Mouse (Mus musculus): ENCODE data around the gene Igfbp4. TPM values are rescaled to one million over a fixed set of nuclear protein-coding genes. Genes with fewer than 3 reads are reported as not detected.

Gene Igfbp4
- total RNA-seq (2021): 100 to 1,000 TPM; 219 to 333 TPM
- long read RNA-seq, experiment 1, transcript Igfbp4-201 (4 exons, 3,831 nt): major isoform, 364 of 505 reads
- long read RNA-seq, experiment 1, partial matches to known transcripts: 131 of 505 reads
- long read RNA-seq, experiment 1, other reads (novel, unspliced or antisense): 6 of 505 reads
- long read RNA-seq, experiment 2, transcript Igfbp4-201 (4 exons, 3,831 nt): major isoform, 87 of 134 reads
- long read RNA-seq, experiment 2, partial matches to known transcripts: 4 of 134 reads
- long read RNA-seq, experiment 2, other reads (novel, unspliced or antisense): 40 of 134 reads

GRCm38 (mm10) chr11:99041051-99041729, at the start of gene Igfbp4:
Igfbp4 (plus strand) TSS chr11:99041244.
- peak; percentile 77 for DNase-seq

- no peak for DNase-seq
Observed at GRCm38 (mm10) chr11:98995987-98996386, 45.1 kb upstream of the Igfbp4 start.

- DNase-seq: no peak
Observed at GRCm38 (mm10) chr11:98997659-98998058, 43.4 kb upstream of the Igfbp4 start.

GRCm38 (mm10) chr11:98998776-98999175, 42.3 kb upstream of the Igfbp4 start:
- no peak for DNase-seq

- DNase-seq: no peak
Observed at GRCm38 (mm10) chr11:98999243-98999642, 41.8 kb upstream of the Igfbp4 start.

- DNase-seq: no peak
Observed at GRCm38 (mm10) chr11:99006788-99007187, 34.3 kb upstream of the Igfbp4 start.

GRCm38 (mm10) chr11:99010124-99010523, 30.9 kb upstream of the Igfbp4 start:
- DNase-seq: no peak

- DNase-seq: no peak
Observed at GRCm38 (mm10) chr11:99010706-99011105, 30.3 kb upstream of the Igfbp4 start.

GRCm38 (mm10) chr11:99013856-99014255, 27.2 kb upstream of the Igfbp4 start:
- DNase-seq: no peak

- no peak for DNase-seq
Observed at GRCm38 (mm10) chr11:99019844-99020243, 21.2 kb upstream of the Igfbp4 start.

GRCm38 (mm10) chr11:99022384-99022933, 18.6 kb upstream of the Igfbp4 start:
- DNase-seq: no peak

- no peak for DNase-seq
Observed at GRCm38 (mm10) chr11:99023094-99023493, 17.9 kb upstream of the Igfbp4 start.

- DNase-seq: peak; percentile 91
Observed at GRCm38 (mm10) chr11:99023500-99024467, 17.3 kb upstream of the Igfbp4 start, which contains the start of gene Top2a. Top2a (minus strand) TSS chr11:99024189.

GRCm38 (mm10) chr11:99024468-99025134, 16.4 kb upstream of the Igfbp4 start:
- DNase-seq: no peak

GRCm38 (mm10) chr11:99025878-99026277, 15.2 kb upstream of the Igfbp4 start:
- no peak for DNase-seq

- no peak for DNase-seq
Observed at GRCm38 (mm10) chr11:99026899-99027440, 14.1 kb upstream of the Igfbp4 start.

GRCm38 (mm10) chr11:99035350-99035749, 5.7 kb upstream of the Igfbp4 start:
- no peak for DNase-seq

GRCm38 (mm10) chr11:99036254-99036653, 4.8 kb upstream of the Igfbp4 start:
- DNase-seq: no peak

GRCm38 (mm10) chr11:99039782-99040181, 1.3 kb upstream of the Igfbp4 start:
- DNase-seq: peak; percentile 88

- DNase-seq: peak; percentile 47
Observed at GRCm38 (mm10) chr11:99040346-99040974, 584 bp upstream of the Igfbp4 start.

Measured in adrenal gland, postnatal 10 days (tissue).